Mouse (Mus musculus) neutrophil, adult 83 days (primary cell): ENCODE results near the gene Vmn2r19. TPM values are rescaled to one million over a fixed set of nuclear protein-coding genes. Genes with fewer than 3 reads are reported as not detected.

Experiments
- total RNA-seq, 2 experiments: library from RNA; stranded (reverse); gene quantifications; one replicate each; pipeline ENCODE4 v1.2.4; 2023

The Vmn2r19 gene
- not detected for total RNA-seq

DNA sequence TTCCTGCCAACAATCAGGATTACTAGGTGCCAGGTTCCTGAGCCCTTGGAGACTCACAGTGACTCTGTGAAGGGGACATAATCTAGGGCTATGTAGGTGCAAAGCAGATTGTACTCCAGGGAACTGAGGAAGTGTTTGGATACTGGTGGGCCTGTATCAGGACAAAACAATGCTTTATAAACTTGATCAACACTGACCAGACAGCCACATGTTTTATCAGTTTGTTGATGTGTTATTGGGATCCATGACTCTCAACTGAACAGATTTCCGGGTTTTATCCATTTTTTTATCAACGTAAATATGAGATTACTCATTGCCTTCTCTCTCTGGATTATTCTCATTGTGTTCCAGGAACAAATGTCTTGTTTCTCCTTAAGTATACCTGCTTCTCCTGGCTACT is at the start of gene Vmn2r19:
TSS of gene Vmn2r19 (plus strand) at position 301 of the 400 bp plus-strand sequence.

DNA sequence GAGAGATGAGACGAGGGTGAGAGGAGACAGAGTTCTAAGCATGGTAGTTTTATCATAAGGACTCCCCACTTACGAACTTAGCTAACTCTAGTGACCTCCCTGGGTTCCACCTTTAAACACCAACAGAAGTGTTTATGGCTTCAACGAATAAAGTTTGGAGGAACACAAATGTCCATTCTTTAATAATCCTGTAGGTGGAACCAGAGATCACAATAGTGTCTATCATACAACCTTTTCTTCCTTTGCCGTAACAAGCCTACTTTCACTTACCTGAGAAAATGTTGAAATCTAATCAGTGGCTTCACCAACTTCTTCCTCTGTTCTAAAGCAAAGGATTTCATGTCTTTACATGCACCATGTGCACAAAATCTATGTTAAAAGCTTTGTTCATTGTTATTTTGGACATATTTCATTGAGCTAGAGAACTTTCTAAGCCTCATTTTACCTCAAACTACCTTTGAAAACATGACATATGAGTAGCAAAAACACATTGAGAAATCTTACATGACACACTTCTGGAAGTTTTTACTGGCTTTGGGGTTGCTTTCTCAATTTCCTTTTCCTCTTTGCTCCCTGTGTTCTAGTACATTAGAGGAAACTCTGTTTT is 46.5 kb upstream of the Vmn2r19 start, which contains the start of gene Clec4d:
TSS of gene Clec4d (plus strand) at position 557 of the 607 bp plus-strand sequence.

DNA sequence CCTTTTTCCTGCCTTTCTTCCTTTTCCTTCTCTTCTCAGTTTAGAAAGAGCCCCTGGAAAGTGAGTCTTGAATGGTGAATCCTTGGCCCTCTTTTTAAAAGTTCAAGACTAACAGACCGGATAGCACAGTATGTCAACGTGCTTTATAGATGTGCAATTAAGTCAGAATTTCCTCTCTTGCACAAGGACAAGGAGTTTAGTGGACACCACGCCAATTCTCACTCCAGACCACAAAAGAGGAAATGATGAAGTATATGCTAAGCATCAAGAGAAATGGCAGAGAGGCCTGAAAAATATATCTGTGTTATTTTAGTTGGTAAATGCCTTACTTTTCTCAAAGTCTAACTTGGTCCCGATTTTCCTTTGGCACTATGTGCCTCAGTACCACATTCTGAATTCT is 18.4 kb upstream of the Vmn2r19 start, which contains the start of gene Clec4e:
TSS of gene Clec4e (minus strand) at position 118 of the 400 bp plus-strand sequence.

Other genes with a start within 250 kb of the Vmn2r19 start
- 100 to 1,000 TPM; 212 to 236 TPM for gene Clec4a2, start 201.9 kb upstream of the Vmn2r19 start, total RNA-seq
- gene Clec4b2, start 135.4 kb upstream of the Vmn2r19 start, total RNA-seq, result 10 to 100 TPM in 1 of 2 experiments, 1 to 10 TPM in 1; 9.6 to 12.2 TPM
- 1 to 10 TPM; 2.8 to 3.1 TPM for gene Clec4n, start 78.5 kb upstream of the Vmn2r19 start, total RNA-seq
- gene Clec4d, start 46.2 kb upstream of the Vmn2r19 start, total RNA-seq, result 100 to 1,000 TPM; 103 to 128 TPM
- 100 to 1,000 TPM; 206 to 213 TPM for gene Clec4e, start 18.5 kb upstream of the Vmn2r19 start, total RNA-seq
- gene Vmn2r20, start 109.8 kb downstream of the Vmn2r19 start, total RNA-seq, result not detected
- gene Vmn2r21, start 225.1 kb downstream of the Vmn2r19 start, total RNA-seq, result not detected